Mouse (Mus musculus) lung, postnatal 0 days (tissue): ENCODE results near the gene Inpp5e. TPM values are rescaled to one million over a fixed set of nuclear protein-coding genes. Genes with fewer than 3 reads are reported as not detected.

Experiments
- ATAC-seq: fragments of 200-750 bp; cut with Nextera tagmentation; 2 replicates; pipeline ENCODE4 v1.8.0; 2017; ENCODE audit warnings: moderate library complexity
- DNase-seq: peaks from one replicate; pipeline ENCODE4 v3.0.0-alpha.2; 2016; ENCODE audit warnings: low spot score
- H3K27ac ChIP-seq: fragments of 300-500 bp; sonication (generic); 2 replicates; pipeline ENCODE4 v1.5.1; 2014; ENCODE audit warnings: antibody characterized with exemption, mild to moderate bottlenecking, low read length, mixed read lengths
- H3K27me3 ChIP-seq: fragments of 300-500 bp; sonication (generic); replicated peaks from 2 replicates; pipeline ENCODE4 v1.6.1; 2014; ENCODE audit warnings: low read length, mixed read lengths; ENCODE audit not compliant: insufficient read depth
- H3K36me3 ChIP-seq: fragments of 300-500 bp; sonication (generic); 2 replicates; pipeline ENCODE4 v1.6.1; 2014; ENCODE audit warnings: low read length, mixed read lengths; ENCODE audit not compliant: insufficient read depth
- H3K4me1 ChIP-seq: fragments of 300-500 bp; sonication (generic); 2 replicates; pipeline ENCODE4 v1.6.1; 2014; ENCODE audit warnings: antibody characterized with exemption, low read depth, low read length, mixed read lengths; ENCODE audit not compliant: insufficient read depth
- H3K4me2 ChIP-seq: fragments of 300-500 bp; sonication (generic); replicated peaks from 2 replicates; pipeline ENCODE4 v1.6.1; 2014; ENCODE audit warnings: low read depth, mild to moderate bottlenecking, low read length, moderate library complexity, mixed read lengths
- H3K4me3 ChIP-seq: fragments of 300-500 bp; sonication (generic); 2 replicates; pipeline ENCODE4 v1.5.1; 2014; ENCODE audit warnings: low read depth, low read length
- H3K9ac ChIP-seq: fragments of 300-500 bp; sonication (generic); replicated peaks from 2 replicates; pipeline ENCODE4 v1.6.1; 2014; ENCODE audit warnings: low read depth, mild to moderate bottlenecking
- H3K9me3 ChIP-seq: fragments of 300-500 bp; sonication (generic); 2 replicates; pipeline ENCODE4 v1.6.1; 2016; ENCODE audit warnings: low read length, mixed read lengths
- CTCF ChIP-seq: IDR thresholded peaks from 2 replicates; pipeline ENCODE4 v1.5.1; 2016; ENCODE audit warnings: antibody characterized with exemption, mild to moderate bottlenecking
- EP300 ChIP-seq: IDR thresholded peaks from 2 replicates; pipeline ENCODE4 v1.6.1; 2016; ENCODE audit warnings: antibody characterized with exemption, mild to moderate bottlenecking, control low read depth
- WGBS: fragments of 180-500 bp; shearing (Covaris S2); extraction: QIAGEN DNeasy Blood & Tissue Kit; methylation state at CpG from one replicate; pipeline ENCODE4 v1.1.7; 2014; 5-methylcytosine and 5-hydroxymethylcytosine counted together
- polyA plus RNA-seq: library from polyadenylated mRNA; unstranded; fragments of >200 nt; fragmentation: Nextera tagmentation; extraction: Ambion mirVana; gene quantifications from 2 replicates; pipeline ENCODE4 v1.2.1, GENCODE M21; 2015

Gene Inpp5e
- polyA plus RNA-seq, 1 experiment from 2014 or later, result 11.2 TPM

DNA sequence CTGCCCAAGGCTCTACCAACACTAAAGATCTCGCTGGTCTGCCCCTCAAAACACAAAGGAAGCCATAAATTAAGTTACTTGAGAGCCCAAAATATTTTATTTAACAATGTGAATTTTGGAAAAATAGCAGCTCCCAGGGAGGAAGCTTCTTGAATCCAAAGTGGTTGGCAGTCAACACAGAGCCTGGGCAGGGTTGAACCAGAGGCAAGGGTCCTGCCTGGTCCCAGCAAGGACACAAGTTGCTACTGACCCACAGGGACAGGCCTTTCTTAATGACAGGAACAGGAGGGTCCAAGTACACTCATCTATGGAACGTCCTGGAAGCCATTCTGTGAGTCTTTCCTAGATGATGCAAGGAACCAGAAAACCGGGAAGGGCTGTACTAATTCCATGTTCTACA is 359 bp upstream of the Inpp5e start:
- 58% methylated on average over 3 of the region's 3 CpGs for WGBS
- Histone ChIP-seq H3K9ac (peak overlapping the region; percentile 78; the same call in 1 of the 2 replicates), H3K27me3 (no peaks in the 10 kb centered on the region), H3K9me3 (no peaks in the 10 kb centered on the region), H3K27ac (0 out of 2 replicates have a peak overlapping the region, but pooled peaks have one; percentile 85), H3K4me3 (peak overlapping the region; percentile 85; the same call in 1 of the 2 replicates), H3K36me3 (peaks cover 15% of the 10 kb centered on the region; the same call in 1 of the 2 replicates), H3K4me1 (peaks cover 11% of the 10 kb centered on the region; the same call in 1 of the 2 replicates), H3K4me2 (peak overlapping the region; percentile 79)
- TF ChIP-seq EP300 (no peak), CTCF (no peak)
- no peak for DNase-seq
- no peak for ATAC-seq

DNA sequence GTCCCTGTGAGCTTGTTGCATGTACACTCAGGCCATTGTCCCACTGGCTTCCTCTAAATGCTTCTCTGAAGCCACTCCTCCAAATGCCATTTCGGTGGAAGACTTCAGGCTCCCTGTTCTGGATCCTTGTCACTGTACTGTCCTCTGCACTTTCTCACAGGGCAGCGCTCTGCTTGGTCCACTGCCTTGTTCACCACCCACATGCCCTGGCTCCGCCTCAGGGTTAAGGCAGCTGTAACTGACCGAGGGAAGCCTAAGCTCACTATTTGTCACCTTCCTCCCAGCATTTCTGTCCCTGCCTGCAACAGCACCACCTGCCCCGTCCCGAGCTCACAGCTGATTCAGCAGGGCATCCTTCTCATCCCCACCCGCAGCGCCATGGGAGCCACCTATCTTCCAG is 5.7 kb downstream of the Inpp5e start:
- Histone ChIP-seq H3K4me1 (peaks cover 8% of the 10 kb centered on the region; the same call in 1 of the 2 replicates), H3K36me3 (peaks cover 26% of the 10 kb centered on the region), H3K9me3 (no peaks in the 10 kb centered on the region), H3K27me3 (no peaks in the 10 kb centered on the region), H3K4me2 (no peak overlapping the region), H3K4me3 (no peak overlapping the region), H3K27ac (no peak overlapping the region), H3K9ac (no peak overlapping the region)
- WGBS, result 77% methylated on average over 8 of the region's 8 CpGs
- ATAC-seq (no peak), DNase-seq (no peak)
- TF ChIP-seq EP300 (no peak), CTCF (no peak)

- peaks cover 33% of the 10 kb centered on the region for H3K36me3 ChIP-seq
- H3K4me2 ChIP-seq, result no peak overlapping the region
- TF ChIP-seq EP300, result no peak
- no peak for TF ChIP-seq CTCF
- no peaks in the 10 kb centered on the region for H3K27me3 ChIP-seq
- ATAC-seq, result no peak
- WGBS, result 86% methylated on average over 1 of the region's 1 CpGs
- H3K9ac ChIP-seq, result no peak overlapping the region
- H3K4me3 ChIP-seq, result no peak overlapping the region
- H3K27ac ChIP-seq, result no peak overlapping the region
- no peak for DNase-seq
- no peaks in the 10 kb centered on the region for H3K4me1 ChIP-seq
- H3K9me3 ChIP-seq, result no peaks in the 10 kb centered on the region
Observed at GRCm38 (mm10) chr2:26402265-26402664, 6.7 kb downstream of the Inpp5e start.

DNA sequence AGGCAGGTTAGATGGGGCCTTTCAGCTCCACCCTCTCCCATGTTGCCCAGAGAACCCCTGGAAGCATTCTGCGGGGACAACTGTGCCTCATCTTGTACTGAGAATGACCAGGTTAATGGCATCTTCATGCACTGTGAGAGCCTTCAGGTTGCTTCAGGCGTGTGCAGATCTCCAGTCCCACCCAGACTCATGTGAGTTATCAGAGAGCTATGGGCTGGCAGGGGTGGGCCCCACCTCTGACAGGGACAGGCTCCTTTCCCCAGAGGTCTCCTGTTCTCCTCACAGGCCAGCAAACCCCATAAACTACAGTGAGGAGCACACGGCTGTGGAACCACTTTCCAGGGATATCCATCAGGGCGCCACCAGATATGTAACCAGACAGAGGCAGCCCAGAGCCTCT is 8.0 kb downstream of the Inpp5e start:
- TF ChIP-seq EP300, result no peak
- no peak for TF ChIP-seq CTCF
- ATAC-seq (no peak), DNase-seq (no peak)
- Histone ChIP-seq H3K36me3 (peaks cover 46% of the 10 kb centered on the region), H3K4me3 (no peak overlapping the region), H3K9me3 (no peaks in the 10 kb centered on the region), H3K4me2 (no peak overlapping the region), H3K27ac (no peak overlapping the region), H3K27me3 (no peaks in the 10 kb centered on the region), H3K4me1 (no peaks in the 10 kb centered on the region), H3K9ac (no peak overlapping the region)
- 91% methylated on average over 4 of the region's 4 CpGs for WGBS

- WGBS, result 87% methylated on average over 5 of the region's 5 CpGs
- Histone ChIP-seq H3K27me3 (no peaks in the 10 kb centered on the region), H3K9ac (no peak overlapping the region), H3K36me3 (peaks cover 53% of the 10 kb centered on the region), H3K4me3 (no peak overlapping the region), H3K9me3 (no peaks in the 10 kb centered on the region), H3K27ac (no peak overlapping the region), H3K4me2 (no peak overlapping the region), H3K4me1 (no peaks in the 10 kb centered on the region)
- TF ChIP-seq EP300 (no peak), CTCF (no peak)
- no peak for ATAC-seq
- DNase-seq, result no peak
Observed at GRCm38 (mm10) chr2:26400296-26400695, 8.7 kb downstream of the Inpp5e start.

DNA sequence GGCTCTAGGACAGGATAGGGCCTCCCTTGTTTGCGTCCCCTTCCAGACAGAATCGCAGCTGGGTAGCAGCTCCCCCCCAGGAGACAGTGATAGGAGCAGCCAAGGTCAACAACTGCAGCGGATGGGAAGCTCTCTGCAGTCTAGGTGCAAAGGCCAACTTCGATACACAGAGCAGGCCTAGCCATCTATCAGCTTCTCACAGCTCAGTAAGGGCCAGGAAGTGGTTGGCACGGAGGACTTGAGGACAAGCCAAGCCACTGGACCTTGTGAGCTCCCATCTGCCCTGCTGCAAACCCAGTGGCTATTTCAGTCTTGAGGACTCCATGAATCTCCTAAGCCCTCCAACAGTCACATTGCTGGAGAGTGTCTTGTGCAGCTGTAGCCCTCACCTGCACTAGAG is 9.4 kb downstream of the Inpp5e start:
- Histone ChIP-seq H3K4me1 (no peaks in the 10 kb centered on the region), H3K9ac (no peak overlapping the region), H3K9me3 (no peaks in the 10 kb centered on the region), H3K36me3 (peaks cover 59% of the 10 kb centered on the region), H3K4me3 (no peak overlapping the region), H3K27ac (no peak overlapping the region), H3K27me3 (no peaks in the 10 kb centered on the region), H3K4me2 (no peak overlapping the region)
- WGBS, result 68% methylated on average over 5 of the region's 5 CpGs
- no peak for TF ChIP-seq EP300
- TF ChIP-seq CTCF, result no peak
- no peak for DNase-seq
- no peak for ATAC-seq

DNA sequence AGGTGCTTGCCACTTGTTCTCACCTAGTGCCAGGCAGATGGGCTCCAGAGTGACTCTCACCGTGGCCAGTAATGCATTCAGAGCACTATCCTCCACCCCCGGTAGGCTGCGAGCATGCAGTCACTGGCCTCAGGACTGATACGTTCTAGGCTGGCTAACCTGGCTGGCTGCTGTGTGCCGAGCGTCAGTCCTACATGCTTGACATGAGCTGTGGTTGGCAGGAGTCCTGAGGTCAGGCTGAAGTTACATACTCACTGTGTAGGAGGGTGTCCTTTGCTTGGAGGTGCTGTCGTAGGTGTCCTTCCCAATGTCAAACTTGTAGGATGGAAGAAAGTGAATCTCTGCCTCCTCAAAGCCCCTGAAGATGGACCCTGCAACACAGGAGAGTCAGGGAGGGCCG is 10.0 kb downstream of the Inpp5e start:
- Histone ChIP-seq H3K4me1 (no peaks in the 10 kb centered on the region), H3K9me3 (no peaks in the 10 kb centered on the region), H3K4me3 (no peak overlapping the region), H3K36me3 (peaks cover 61% of the 10 kb centered on the region), H3K27ac (no peak overlapping the region), H3K27me3 (no peaks in the 10 kb centered on the region), H3K4me2 (no peak overlapping the region), H3K9ac (no peak overlapping the region)
- WGBS, result 87% methylated on average over 8 of the region's 8 CpGs
- DNase-seq (no peak), ATAC-seq (no peak)
- TF ChIP-seq CTCF, result no peak
